Mouse (Mus musculus) erythroblast, embryonic 14.5 days (primary cell): ENCODE results near the gene Tcf21.

Source experiments
- GATA1 ChIP-seq: IDR thresholded peaks from 2 replicates; pipeline ENCODE4 v1.6.1; 2012; ENCODE audit warnings: low read length, inconsistent platforms, mixed read lengths
- TAL1 ChIP-seq: IDR thresholded peaks from 3 replicates; pipeline ENCODE4 v1.6.1; 2012; ENCODE audit warnings: low read length, inconsistent platforms, mixed read lengths

DNA sequence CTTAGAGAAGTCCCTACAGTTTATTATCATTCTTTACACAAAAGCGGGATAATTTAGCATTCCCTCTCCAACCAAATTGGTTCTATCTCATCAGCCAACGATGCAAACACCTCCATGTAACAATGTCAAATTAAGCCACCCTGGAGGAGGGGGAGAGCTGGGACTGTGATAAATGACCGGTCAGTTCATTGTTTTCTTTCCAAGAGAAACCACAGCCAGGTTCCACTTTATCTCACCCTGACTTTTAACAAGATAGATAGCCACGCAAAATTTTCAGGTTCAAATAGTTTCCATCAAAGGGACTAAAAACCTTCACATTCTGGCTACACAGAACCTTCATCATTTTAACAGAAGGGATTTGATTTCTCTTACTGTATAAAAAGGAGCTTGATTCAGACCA lies 22.1 kb upstream of the Tcf21 start:
- no peak for TF ChIP-seq TAL1
- no peak for TF ChIP-seq GATA1
